Mouse (Mus musculus) WW6 (cell line): ENCODE measurements around the gene Ubxn10.

ENCODE experiments used
- DNase-seq: peaks from one replicate; pipeline ENCODE4 v3.0.0-alpha.2; 2013; ENCODE audit warnings: low read depth, low spot score

Gene Ubxn10

DNA sequence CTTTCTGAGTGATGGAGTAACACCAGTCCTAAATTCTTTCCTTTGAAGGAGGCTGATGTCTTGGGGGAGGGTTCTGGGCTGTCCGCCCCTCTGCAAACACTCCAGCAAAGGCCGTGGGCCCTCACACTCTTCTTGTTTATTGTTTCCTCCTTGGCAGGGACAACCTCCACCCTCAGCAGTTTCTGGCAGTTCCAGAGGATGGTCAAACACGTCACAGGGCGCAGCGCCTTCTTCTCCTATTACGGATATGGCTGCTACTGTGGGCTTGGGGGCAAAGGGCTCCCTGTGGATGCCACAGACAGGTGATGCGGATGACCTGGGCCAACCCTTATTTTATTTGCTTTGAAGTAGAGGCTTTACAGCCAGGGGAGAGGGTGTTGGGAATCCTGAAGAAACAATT is 2.9 kb downstream of the Ubxn10 start:
- no peak for DNase-seq

DNA sequence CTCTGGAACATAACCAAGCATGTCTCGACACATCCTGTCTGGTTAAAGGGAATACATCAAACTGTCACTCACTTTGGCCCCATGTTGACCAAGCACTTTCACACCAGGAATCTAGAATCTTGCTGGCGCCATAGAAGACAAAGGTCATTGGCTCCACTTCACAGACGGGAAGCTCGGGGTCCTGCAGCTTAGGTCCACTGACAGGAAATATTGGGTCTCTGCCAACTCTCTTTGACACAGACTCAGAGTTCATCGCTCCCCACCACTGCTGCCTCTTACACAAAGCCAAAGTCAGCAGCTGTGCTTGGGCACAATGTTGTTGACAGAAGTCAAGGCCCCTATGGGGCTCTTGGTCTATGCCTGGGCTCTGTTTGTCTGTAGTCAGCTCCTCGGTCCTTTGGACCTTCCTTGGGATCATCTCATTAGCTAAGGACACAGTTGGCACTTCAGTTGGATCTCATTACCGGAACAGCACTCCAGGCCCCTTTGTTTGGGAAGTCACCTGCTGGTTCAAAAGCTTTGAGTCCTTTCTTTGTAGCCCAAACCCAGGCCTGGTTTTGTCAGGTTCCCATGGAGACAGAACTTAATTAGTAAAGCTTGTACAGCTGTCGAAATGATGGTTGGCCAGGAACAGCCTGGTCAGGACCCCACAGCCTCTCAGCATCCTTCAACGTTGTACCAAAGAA is 7.8 kb downstream of the Ubxn10 start:
- no peak for DNase-seq

DNA sequence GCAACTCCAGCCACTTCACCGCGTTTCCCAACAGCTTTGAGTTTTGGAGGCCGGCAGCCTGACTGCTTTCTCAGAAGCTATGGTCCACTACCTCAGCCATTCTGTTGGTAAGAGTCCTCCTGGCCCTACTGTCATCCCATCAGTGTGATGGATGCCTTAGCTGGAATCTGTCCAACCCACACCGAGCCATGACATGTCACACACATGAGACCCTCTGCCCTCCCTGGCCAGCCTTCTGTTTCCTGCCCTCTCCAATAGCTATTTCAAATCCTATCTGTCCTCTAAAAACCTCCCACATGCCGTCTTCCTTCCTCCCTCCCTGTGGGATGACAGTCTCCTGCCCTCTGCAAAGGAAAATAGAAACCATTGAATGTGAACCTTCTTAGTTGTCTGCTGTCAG is 11.2 kb downstream of the Ubxn10 start:
- DNase-seq, result no peak

DNA sequence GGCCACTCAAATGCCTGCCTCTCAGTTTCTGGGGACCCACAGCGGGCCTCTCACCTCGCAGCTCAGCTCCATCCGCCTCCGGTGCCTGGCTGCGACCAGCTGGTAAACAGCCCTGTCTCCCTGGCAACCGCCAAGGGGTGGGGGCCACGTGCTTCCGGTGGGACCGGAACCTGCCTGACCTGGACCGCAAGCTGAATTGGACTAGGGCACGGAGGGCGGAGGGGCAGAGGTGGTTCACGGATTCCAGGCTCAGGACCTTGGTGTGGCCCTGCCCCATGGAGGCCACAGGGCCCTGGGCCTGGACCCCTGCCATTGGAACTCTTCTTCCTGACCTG is 11.9 kb downstream of the Ubxn10 start:
- DNase-seq, result no peak

DNA sequence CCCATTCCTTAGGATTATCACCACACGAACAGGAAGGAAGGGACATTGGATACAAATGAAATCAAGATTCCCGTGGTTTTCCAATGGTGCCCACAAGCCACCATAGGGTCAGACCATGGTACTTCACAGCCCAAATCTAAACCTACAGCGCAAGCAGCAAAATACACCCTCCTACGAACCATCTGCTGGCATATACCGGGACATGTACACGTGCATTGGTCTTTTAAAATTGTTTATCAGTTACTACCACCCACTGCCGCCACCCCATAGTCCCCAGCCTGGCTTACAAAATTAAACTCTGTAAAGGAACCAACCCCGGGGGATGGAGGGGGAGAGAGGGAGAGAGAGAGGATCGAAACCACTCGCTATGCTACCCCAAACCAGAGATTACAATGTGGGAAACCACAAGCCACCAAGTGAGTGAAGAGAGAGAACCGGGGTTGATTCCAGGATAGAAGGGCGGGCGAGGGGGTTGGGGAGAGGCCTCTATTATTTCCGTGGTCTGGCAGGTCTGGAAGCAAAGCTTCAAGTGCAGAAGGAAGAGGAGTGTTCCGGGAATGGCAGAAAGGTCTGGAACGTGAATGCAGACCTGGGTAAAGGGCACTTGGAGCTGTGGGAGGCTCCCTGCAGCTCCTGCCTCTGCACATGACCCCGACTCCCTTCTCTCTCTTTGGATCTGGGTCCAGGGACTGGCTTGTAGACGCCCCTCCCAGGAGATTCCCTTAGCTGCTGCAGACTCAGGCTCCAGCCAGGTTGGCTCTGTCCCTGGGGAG is 12.4 kb downstream of the Ubxn10 start, which contains the start of gene Pla2g2c:
Gene Pla2g2c, plus strand, starts transcription at position 439 of the 773 bp plus-strand sequence.
- DNase-seq, result no peak

DNA sequence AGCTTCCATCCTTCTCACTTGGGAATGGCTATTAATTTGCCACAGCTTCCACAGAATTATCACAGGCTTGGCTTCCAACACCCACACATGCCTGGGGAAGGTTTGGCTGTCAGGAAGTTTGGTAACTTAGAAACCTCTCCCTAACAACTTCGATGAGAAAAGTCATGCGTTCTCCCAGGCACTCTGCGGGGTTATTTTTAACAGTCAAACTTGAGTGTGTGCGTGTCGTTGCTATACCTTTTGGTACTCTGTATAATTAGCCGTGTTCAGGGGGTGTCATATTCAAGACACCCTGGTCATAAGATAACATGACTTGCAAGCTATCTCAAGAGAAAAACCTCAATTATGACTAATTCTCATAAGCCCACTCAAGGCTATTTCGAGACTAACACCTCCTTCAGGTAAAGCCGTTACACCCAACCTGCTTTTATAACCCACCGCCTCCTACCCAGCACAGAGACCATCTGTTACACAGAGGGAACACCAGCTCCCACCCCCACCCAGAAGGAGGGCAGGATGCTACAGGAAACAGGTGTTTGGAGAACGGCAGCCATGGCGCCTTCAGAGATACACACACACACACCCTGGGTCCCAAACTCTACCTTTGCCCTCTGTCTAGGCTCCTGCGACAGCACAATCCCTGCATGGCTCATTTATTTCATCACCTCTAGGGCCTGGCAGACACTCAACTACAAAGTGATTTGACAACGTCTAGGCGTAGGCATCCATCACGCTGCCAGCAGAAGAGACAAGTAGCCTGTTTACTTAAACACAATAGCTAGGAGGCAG is 13.3 kb downstream of the Ubxn10 start:
- no peak for DNase-seq

DNA sequence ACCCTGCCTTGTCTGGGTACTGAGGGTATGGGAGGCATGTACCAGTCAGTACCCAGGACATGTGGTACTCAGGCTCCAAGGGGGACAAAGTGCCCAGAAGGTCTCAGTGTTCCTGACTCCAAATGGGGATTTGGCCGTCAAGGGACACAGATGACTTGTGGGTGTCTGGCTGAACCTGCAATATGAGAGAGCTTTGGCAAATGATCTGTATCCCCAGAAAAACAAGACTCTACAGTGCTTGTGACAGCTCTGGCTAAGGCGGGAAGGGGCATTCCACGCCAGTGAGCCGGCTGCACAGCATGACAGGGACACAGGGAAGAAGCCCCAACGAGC is 17.7 kb downstream of the Ubxn10 start:
- DNase-seq, result no peak

DNA sequence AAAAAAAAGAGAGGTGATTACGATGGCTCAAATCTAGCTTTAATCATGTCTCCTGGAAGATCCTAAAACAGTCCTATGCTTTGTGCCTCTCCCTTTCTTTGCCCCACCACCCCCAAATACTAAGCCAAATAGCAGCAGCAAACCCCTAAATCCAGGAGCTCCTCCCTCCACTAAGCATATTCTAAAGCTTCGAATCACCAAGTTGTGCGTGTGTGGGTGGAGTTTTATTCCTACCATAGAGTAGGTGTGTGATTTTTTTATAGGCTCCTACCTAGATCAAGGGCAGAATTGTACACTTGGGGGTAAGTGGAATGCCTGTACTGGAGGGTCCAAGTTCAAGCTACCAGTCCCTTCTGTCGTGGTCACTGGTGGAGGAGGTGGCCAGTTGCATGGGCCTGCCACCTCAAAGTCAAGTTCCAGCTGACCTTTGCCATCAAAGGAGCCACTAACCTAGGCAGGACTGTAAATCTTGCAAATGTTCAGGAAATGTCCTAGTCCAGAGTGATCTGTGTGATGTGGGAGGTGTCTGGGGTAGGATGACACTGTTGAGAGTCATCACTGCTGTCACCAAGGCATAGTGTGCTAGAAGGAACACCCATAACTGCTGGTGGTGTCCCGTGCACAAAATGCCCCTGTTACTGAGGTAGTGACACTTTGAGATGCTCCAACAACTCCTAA is 18.2 kb downstream of the Ubxn10 start:
- DNase-seq, result no peak

DNA sequence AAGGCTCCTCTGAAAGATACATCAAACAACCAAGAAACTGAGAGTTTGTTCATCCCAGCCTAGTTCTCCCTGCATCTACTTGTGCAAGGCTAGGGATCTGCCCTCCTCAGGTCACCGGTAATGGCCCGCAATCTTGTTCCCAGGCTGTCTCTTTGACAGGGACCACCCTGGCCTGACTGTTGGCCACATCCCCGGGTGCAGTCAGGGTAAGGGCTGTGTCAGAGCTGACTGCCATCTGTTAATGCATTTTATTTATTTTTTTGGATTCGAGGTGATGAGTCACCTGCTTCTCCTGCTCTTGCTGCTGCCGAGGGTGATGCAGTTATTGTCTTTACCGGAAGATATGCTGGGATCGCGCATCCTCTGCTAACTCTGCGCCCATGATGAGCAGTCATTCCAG is 20.3 kb downstream of the Ubxn10 start:
- DNase-seq, result no peak

DNA sequence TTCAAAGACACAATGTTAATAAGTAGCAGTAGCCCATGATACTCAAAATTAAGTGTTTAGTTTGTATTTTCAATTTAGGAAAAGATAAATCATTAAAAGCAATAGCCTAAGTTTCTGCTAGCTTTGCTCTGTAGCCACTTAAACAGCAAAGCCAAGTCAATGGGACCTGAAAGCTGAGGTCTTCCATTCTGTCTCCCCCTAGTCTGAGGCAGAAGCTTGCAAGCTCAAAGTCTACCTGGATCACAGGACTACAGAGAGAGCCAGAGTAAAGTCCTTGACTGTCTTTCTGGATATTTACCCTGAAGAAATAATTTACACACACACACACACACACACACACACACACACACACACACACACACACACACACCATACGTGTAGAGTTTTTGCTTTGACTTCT is 22.8 kb downstream of the Ubxn10 start:
- no peak for DNase-seq

DNA sequence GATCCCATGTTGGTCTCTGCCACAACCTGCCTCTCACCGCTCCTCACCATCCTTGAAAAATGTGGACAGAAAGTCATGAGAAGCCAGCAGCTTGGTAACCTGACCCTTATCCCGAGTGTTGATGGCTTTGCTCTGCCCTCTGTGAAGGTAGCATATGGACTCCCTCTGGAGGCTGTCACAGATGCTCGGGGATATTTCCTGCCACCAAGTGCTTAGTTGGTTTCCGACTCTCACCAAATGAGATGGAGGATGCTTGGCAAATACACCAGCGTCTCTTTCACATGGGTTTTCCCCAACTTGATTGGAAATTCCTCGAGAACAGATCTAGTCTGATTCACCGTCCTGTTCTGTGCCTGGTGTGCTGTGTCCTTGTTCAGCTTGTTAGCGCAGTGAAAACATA is 24.3 kb downstream of the Ubxn10 start:
- no peak for DNase-seq

DNA sequence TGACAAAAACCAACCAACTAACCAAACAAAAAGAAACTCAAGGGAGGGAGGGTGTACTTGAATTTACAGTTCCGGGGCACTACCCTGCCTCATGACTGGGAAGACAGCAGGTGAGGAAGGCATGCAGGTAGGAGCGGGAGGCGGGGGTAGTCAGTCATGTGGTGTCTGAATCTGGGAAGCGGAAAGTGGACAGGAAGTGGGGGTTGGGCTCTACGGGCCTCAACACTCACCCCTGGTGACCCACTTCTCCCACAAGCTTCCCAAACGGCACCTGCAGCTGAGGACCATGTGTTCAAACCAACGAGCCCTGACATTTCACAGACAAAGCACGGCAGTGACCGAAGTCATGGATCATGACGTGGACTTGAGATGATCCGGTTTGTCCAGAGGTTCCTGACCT is 24.9 kb downstream of the Ubxn10 start:
- DNase-seq, result no peak

DNA sequence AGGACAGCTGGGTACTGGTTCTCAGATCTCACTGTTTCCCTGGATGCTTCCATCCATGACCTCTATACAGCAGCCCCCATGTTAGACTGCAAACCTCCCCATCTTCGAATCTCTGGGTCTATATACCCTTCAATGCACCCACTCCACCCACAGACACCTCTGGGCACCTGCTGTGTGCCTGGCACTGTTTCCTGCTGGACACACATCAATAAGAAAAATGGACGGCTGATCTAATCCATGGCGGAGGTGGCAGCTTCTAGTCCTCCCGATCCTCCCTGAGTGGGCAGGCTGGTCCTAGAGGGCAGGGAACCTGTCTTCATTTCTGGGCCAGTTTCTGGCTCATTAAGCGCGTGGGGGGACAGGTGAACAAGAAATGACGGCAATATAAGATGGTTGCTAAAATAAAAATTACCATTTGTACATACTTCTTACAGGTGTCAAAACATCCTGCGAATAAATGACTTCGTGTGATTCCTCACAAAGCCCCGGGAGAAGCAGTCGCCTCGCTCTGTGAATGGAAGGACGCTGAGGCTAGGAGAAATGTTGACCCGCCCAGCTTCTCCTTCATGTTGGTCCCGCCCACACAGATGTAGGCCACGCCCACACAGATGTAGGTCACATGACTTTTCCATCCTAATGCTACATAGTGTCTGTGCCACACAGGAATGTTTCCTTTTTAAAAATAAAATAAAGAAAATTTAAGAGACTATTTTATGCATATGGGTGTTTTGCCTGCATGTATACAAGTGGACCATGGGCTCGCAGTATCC is 25.7 kb downstream of the Ubxn10 start:
- no peak for DNase-seq

DNA sequence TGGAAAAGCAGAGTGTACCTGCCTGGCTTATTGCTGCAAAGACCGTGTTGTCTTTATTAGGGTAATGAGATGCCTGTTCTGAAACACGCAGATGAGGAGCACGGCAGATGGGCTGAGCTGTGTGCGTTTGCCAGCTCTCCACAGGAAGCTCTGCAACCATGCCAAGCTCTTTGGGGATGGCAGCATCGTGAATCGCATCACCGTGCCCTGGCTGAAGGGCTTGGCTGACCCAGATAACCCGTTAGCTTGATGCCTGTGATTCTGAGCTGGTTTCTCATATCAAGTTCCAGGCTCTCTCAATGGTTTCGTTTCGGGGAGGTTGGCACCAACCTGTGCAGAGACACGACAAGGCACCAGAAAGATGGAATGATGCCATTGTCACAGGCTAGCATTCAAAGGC is 26.3 kb downstream of the Ubxn10 start:
- DNase-seq, result no peak

DNA sequence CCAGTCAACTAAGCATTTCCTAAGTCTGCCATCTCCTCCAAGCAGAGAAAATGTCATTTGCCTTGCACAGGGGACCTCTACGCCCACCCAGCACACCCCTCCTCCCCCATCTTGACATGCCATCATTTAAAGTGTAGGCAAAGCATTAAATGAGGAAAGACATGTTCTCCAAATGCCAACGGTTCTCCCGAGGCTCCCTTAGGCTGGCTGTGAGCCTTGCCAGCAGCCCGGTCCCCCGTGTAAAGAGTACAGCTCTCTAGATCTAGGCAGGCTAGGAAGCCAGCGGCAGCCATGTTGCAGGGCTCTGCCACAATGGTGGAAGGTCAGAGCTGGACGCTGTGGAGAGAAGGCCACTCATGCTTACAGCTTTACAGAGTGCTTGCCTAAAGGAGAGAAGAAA is 27.0 kb downstream of the Ubxn10 start:
- no peak for DNase-seq

DNA sequence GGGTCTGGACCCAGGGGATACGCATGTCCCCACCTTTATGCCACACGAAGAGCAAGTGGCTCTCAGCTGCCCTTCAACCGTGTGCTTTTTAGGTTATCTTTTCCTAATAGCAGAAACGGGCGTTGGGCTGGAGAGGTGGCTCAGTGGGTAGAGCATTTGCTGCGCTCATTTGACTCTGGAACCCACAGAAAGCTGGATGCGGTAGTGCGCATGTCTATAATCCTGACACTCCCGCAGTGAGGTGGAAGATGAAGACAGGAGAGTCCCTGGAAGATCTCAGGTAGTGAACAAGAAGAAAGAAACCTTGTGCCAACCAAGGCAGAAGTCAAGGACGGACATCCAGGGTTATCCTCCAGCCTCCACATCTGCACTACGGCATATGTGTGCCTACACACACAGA is 27.7 kb downstream of the Ubxn10 start:
- no peak for DNase-seq

DNA sequence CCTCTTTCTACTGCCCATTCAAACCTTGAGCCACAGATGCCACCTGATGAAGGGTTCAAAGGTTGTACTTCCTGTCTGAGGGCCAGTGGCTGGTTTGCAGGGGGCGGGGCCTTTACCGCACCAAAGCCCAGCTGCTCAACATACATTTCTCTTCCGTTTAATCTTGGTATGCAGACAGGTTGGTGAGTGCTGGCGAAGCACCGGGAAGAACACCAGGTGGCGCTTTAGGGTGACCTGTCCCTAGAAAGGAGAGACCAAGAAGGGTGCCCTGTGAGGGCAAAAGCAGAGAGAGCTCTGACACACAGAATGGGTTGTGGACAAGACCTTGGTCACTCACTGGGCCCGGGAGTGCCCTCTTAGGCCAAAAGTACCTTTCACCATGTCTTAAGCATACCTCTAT is 28.3 kb downstream of the Ubxn10 start:
- peak; percentile 48 for DNase-seq

DNA sequence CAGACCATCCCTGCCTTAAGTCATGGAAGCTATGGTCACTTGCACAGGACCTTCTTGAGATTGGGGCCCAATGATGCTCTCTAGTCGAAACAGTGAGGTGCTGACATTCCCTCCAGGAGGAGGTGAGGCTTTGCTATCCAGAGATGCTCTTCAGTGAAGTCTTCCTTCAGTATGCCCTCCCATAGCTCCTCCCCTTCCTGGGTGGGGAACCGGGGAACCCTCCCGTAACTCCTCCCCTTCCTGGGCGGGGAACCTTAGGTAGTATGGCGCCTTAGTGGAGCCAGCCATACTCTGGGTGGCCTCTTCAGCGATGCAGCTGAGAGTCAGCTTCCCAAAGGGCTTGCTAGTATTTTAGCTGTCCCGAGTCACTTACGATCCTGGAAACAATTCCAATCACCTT is 30.3 kb downstream of the Ubxn10 start:
- DNase-seq, result peak; percentile 62

DNA sequence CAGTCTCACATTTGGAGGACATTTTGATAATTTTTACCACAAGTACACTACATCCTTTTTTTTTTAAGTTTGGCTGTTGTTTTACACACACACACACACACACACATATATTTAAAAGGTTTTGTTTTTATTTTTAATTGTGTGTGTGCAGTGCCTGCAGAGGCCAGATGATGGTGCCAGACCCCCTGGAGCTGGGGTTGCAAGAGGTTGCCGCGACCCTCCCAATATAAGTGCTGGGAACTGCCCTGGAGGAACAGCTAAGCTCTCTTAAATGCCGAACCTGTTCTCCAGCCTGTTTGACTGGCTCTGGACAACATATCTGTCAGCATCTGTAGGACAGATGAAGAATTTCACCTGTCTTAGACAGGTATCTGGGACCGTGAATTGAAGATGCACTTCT is 32.8 kb downstream of the Ubxn10 start:
- DNase-seq, result no peak

DNA sequence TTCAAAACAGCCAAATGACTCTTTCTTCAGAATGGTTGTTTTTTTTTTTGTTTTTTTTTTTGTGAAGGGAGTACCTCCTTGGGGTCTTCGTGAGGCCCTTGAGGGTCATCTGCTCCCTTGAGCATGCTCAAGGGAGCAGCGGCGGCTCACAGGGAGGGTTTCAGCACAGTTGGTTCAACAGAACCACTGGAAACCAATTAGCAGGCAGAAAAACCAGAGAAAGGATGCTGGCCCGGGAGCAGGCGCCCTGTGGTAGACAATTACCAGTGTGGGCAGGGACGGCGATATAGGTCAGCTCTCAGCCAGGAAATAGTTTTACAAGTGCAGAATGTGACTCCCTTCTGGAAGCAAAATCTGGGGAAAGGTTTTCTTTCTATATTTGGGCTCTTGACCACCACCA is 33.4 kb downstream of the Ubxn10 start:
- DNase-seq, result no peak

DNA sequence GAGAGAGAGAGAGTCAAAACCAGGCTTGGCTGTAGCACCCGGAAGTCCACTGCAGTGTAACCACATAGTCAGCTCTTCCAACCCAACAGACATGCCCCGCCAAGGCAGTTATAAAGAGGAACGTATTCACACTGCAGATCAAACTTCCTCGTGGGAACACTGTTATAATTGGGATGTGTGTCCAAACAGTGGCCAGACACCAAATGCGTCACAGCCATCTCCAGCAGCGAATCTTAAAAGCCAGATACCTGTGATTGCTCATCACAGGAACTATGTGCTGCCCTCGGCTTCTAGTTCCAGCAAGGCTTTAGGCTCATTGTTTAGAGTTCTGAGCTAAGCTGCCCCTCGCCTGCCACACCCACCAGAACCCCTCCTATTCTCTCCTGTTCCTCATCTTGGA is 34.4 kb downstream of the Ubxn10 start:
- DNase-seq, result no peak

DNA sequence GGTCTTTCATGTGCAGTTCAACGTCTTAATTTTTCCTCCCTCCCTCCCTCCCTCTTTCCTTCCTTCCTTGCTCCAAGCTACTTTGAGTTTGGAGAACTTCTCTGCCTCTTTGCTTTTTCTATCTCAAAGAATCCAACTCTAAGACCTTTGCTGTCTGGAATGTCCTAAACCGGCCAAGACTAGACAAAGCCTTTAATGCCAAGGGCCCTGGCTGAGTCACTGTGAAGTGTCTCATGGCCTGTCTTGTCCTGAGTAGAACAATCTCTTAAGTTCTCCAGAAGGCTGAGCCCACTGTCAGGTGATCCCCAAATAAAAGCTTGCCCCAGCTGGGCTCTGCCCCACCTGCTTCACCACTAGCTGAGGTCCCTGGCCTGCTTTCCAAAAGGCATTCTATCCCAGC is 34.9 kb downstream of the Ubxn10 start:
- DNase-seq, result no peak
